Mouse (Mus musculus): ENCODE results near the gene Rap1gds1. TPM values are rescaled to one million over a fixed set of nuclear protein-coding genes. Genes with fewer than 3 reads are reported as not detected.

Gene Rap1gds1
- polyA plus RNA-seq, 1 experiment from 2014 or later, result 50.3 TPM

DNA sequence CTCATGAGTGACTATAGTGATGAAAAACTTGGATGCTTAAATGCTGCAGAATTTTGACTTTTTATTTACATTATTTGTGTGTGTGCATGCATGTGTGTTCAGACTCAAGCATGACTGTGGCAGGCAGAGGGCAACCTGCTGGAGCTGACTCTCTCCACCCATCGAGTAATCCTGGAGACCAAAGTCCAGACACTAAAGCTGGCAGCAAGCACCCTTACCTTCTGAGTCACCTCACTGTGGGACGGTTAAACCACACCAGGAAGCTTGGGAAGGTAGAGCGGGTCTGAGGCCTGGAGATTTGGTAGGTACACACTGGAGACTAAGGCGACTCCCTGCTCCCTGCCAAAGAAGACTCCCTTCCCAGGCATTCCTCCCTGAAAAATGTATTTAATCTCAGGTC, 38.0 kb downstream of the Rap1gds1 start:
- no peak overlapping the region for H3K9ac ChIP-seq (ENCODE audit: low read depth, low read length)
- H3K27me3 ChIP-seq (ENCODE audit: control insufficient read depth, insufficient read depth, low read length), result no peaks in the 10 kb centered on the region
- H3K4me1 ChIP-seq (ENCODE audit: control insufficient read depth, insufficient read depth, low read length), result no peaks in the 10 kb centered on the region
- no peak for ATAC-seq (replicated peaks; ENCODE audit: insufficient number of reproducible peaks, low FRiP score, low TSS enrichment)
- H3K36me3 ChIP-seq (ENCODE audit: control insufficient read depth, insufficient read depth, low read length), result no peaks in the 10 kb centered on the region; the same call in 1 of the 2 replicates
- no peaks in the 10 kb centered on the region for H3K9me3 ChIP-seq (replicated peaks; ENCODE audit: control insufficient read depth, low read length)
- H3K4me3 ChIP-seq (ENCODE audit: low read depth, low read length), result no peak overlapping the region
- H3K27ac ChIP-seq (ENCODE audit: low read depth, low read length), result no peak overlapping the region
- WGBS (ENCODE audit: insufficient replicate concordance), result 89% methylated on average over 4 of the region's 4 CpGs
- H3K4me2 ChIP-seq, result no peak overlapping the region

DNA sequence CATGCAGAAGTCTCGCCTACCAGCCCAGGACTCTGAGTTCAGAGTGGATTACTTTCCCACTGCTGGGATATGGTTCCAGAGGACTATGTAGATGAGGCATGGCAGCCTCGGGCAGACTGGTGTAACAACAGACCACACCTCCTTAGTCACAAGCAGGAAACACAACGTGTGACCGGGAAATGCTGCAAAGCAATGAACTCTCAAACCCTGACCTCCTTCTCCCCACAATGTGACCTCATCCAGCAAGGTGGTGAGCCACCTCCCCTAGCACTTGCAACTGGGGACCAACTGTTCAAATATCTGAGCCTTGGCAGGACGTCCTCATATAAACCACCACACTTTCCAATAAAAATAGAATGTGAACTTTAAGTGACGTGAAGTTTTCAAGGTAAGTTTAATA, 41.8 kb downstream of the Rap1gds1 start:
- H3K36me3 ChIP-seq (ENCODE audit: control insufficient read depth, insufficient read depth, low read length), result no peaks in the 10 kb centered on the region; the same call in 1 of the 2 replicates
- H3K27me3 ChIP-seq (ENCODE audit: control insufficient read depth, insufficient read depth, low read length), result no peaks in the 10 kb centered on the region
- no peaks in the 10 kb centered on the region for H3K4me1 ChIP-seq (ENCODE audit: control insufficient read depth, insufficient read depth, low read length)
- no peak overlapping the region for H3K4me2 ChIP-seq
- no peak for ATAC-seq (replicated peaks; ENCODE audit: insufficient number of reproducible peaks, low FRiP score, low TSS enrichment)
- 82% methylated on average over 6 of the region's 6 CpGs for WGBS (ENCODE audit: insufficient replicate concordance)
- H3K4me3 ChIP-seq (ENCODE audit: low read depth, low read length), result no peak overlapping the region
- H3K9me3 ChIP-seq (replicated peaks; ENCODE audit: control insufficient read depth, low read length), result no peaks in the 10 kb centered on the region
- H3K9ac ChIP-seq (ENCODE audit: low read depth, low read length), result no peak overlapping the region
- H3K27ac ChIP-seq (ENCODE audit: low read depth, low read length), result no peak overlapping the region

DNA sequence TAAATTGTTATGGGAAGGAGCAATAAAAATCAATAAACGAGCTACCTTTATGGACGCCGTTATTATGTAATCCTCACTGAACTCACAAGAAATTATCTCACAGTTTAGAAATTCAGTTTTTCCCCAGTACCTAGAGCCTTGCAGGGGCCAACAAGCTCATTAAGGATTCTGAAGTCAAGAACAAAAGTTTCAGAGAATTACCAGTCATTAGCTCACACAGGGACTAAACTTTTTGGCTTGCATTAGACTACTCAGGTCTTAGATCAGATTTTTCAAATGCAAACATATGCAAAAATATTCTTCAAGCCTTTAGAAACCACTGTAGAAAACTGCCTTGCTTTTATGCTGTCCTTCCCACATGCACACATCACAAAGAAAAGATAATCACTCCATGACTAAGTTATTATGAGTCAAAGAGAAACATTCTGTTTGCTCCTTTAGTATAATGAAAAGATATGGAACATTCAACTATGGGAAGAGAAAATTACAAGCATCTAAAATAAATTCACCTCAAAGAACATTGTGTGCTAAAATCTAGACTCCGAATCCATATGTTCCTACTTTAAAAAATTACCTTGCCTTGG, 44.3 kb downstream of the Rap1gds1 start:
- Histone ChIP-seq H3K36me3 (ENCODE audit: control insufficient read depth, insufficient read depth, low read length) (no peaks in the 10 kb centered on the region; the same call in 1 of the 2 replicates), H3K27ac (ENCODE audit: low read depth, low read length) (no peak overlapping the region), H3K4me3 (ENCODE audit: low read depth, low read length) (no peak overlapping the region), H3K27me3 (ENCODE audit: control insufficient read depth, insufficient read depth, low read length) (no peaks in the 10 kb centered on the region), H3K9me3 (replicated peaks; ENCODE audit: control insufficient read depth, low read length) (no peaks in the 10 kb centered on the region), H3K4me2 (no peak overlapping the region), H3K9ac (ENCODE audit: low read depth, low read length) (no peak overlapping the region), H3K4me1 (ENCODE audit: control insufficient read depth, insufficient read depth, low read length) (no peaks in the 10 kb centered on the region)
- 94% methylated on average over 4 of the region's 4 CpGs for WGBS (ENCODE audit: insufficient replicate concordance)
- no peak for ATAC-seq (replicated peaks; ENCODE audit: insufficient number of reproducible peaks, low FRiP score, low TSS enrichment)

DNA sequence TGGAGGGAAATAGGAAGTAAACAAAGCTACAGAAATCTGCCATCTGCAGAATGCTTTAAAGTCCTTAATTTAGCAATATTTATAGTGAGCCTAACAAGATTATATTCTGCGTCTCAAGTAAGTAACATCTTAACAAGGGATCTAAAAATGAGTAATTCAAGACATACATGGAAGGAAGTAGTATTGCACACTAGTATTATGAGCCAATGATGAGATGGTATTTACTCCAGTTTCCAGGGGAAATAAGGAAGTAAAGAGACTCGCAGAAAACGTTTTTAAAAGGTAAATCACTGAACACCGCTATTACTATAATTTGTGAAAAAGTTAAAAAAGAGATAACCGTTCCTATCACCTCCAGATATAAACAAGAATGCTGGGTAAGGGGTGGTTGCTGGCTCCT, 49.9 kb downstream of the Rap1gds1 start:
- whole genome bisulfite sequencing (ENCODE audit: insufficient replicate concordance), result 84% methylated on average over 5 of the region's 5 CpGs
- H3K4me1 ChIP-seq (ENCODE audit: control insufficient read depth, insufficient read depth, low read length), result peaks cover 4% of the 10 kb centered on the region; the same call in 1 of the 2 replicates
- H3K9ac ChIP-seq (ENCODE audit: low read depth, low read length), result no peak overlapping the region
- H3K36me3 ChIP-seq (ENCODE audit: control insufficient read depth, insufficient read depth, low read length), result no peaks in the 10 kb centered on the region
- no peaks in the 10 kb centered on the region for H3K9me3 ChIP-seq (replicated peaks; ENCODE audit: control insufficient read depth, low read length)
- no peaks in the 10 kb centered on the region for H3K27me3 ChIP-seq (ENCODE audit: control insufficient read depth, insufficient read depth, low read length)
- no peak overlapping the region for H3K27ac ChIP-seq (ENCODE audit: low read depth, low read length)
- no peak overlapping the region for H3K4me2 ChIP-seq
- no peak for ATAC-seq (replicated peaks; ENCODE audit: insufficient number of reproducible peaks, low FRiP score, low TSS enrichment)
- H3K4me3 ChIP-seq (ENCODE audit: low read depth, low read length), result no peak overlapping the region

DNA sequence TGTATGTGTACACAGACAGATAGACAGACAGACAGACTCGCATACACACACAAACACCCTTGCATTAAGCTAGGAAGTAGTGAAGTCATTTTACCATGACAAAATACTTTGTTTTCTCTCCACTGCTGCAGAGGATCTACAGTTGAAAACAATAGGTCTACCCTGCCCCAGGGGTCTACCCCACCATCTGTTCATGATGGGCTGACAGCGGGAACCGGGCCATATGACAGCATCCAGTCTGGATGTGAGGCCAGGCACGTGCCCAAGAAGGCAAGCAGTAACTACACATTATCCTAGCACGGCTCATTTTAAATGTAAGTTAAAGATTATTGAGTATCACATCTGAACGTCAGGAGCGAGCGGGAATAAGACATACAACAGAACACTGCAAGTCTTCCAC, 51.4 kb downstream of the Rap1gds1 start:
- Histone ChIP-seq H3K9me3 (replicated peaks; ENCODE audit: control insufficient read depth, low read length) (no peaks in the 10 kb centered on the region), H3K27ac (ENCODE audit: low read depth, low read length) (no peak overlapping the region), H3K9ac (ENCODE audit: low read depth, low read length) (no peak overlapping the region), H3K36me3 (ENCODE audit: control insufficient read depth, insufficient read depth, low read length) (no peaks in the 10 kb centered on the region), H3K4me2 (no peak overlapping the region), H3K4me3 (ENCODE audit: low read depth, low read length) (no peak overlapping the region), H3K4me1 (ENCODE audit: control insufficient read depth, insufficient read depth, low read length) (peaks cover 4% of the 10 kb centered on the region; the same call in 1 of the 2 replicates), H3K27me3 (ENCODE audit: control insufficient read depth, insufficient read depth, low read length) (no peaks in the 10 kb centered on the region)
- ATAC-seq (replicated peaks; ENCODE audit: insufficient number of reproducible peaks, low FRiP score, low TSS enrichment), result no peak
- WGBS (ENCODE audit: insufficient replicate concordance), result 85% methylated on average over 8 of the region's 8 CpGs

DNA sequence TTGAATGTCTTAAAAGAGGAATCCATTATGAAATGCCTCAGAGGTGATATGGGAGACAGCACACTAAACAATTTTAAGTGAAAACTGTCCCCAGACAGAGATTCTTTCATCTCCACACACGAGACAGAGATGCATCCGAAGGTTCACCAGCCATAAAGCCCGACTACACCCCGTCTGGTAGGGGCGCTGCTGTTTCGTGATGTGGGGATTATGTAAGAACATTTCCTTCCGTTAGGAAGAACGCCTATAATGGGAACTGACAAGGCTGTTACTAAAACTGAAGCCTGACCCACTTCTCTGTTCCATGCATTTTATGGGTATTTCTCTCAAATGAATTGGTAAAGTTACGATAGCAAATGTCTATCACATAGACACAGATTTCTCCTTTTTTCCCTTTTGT, 62.6 kb downstream of the Rap1gds1 start:
- no peak for ATAC-seq (replicated peaks; ENCODE audit: insufficient number of reproducible peaks, low FRiP score, low TSS enrichment)
- Histone ChIP-seq H3K4me1 (ENCODE audit: control insufficient read depth, insufficient read depth, low read length) (no peaks in the 10 kb centered on the region), H3K4me3 (ENCODE audit: low read depth, low read length) (no peak overlapping the region), H3K9ac (ENCODE audit: low read depth, low read length) (no peak overlapping the region), H3K27me3 (ENCODE audit: control insufficient read depth, insufficient read depth, low read length) (no peaks in the 10 kb centered on the region), H3K4me2 (no peak overlapping the region), H3K9me3 (replicated peaks; ENCODE audit: control insufficient read depth, low read length) (no peaks in the 10 kb centered on the region), H3K36me3 (ENCODE audit: control insufficient read depth, insufficient read depth, low read length) (no peaks in the 10 kb centered on the region; the same call in 1 of the 2 replicates), H3K27ac (ENCODE audit: low read depth, low read length) (no peak overlapping the region)
- 84% methylated on average over 9 of the region's 9 CpGs for WGBS (ENCODE audit: insufficient replicate concordance)

DNA sequence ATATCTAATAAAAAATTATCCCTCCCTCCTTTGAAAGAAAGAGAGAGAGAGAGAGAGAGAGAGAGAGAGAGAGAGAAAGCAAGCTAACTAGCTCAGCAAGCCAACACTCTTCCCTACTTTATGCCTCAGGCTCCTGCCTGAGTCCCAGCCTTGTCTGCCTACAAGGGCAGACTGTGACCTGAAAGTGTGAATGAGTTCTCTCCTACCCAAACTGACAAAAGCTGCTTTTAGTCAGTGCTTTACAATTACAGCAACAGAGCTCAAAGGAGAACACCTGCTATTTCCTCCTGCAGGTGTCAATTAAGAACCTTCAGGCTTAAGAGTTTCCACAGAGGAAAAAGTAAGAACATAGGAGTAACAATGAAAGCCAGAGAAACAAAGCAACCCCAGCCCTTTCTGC, 69.3 kb downstream of the Rap1gds1 start:
- Histone ChIP-seq H3K36me3 (ENCODE audit: control insufficient read depth, insufficient read depth, low read length) (no peaks in the 10 kb centered on the region; the same call in 1 of the 2 replicates), H3K9ac (ENCODE audit: low read depth, low read length) (no peak overlapping the region), H3K4me3 (ENCODE audit: low read depth, low read length) (no peak overlapping the region), H3K4me1 (ENCODE audit: control insufficient read depth, insufficient read depth, low read length) (no peaks in the 10 kb centered on the region), H3K27ac (ENCODE audit: low read depth, low read length) (no peak overlapping the region), H3K27me3 (ENCODE audit: control insufficient read depth, insufficient read depth, low read length) (no peaks in the 10 kb centered on the region), H3K4me2 (no peak overlapping the region), H3K9me3 (replicated peaks; ENCODE audit: control insufficient read depth, low read length) (no peaks in the 10 kb centered on the region)
- no peak for ATAC-seq (replicated peaks; ENCODE audit: insufficient number of reproducible peaks, low FRiP score, low TSS enrichment)

DNA sequence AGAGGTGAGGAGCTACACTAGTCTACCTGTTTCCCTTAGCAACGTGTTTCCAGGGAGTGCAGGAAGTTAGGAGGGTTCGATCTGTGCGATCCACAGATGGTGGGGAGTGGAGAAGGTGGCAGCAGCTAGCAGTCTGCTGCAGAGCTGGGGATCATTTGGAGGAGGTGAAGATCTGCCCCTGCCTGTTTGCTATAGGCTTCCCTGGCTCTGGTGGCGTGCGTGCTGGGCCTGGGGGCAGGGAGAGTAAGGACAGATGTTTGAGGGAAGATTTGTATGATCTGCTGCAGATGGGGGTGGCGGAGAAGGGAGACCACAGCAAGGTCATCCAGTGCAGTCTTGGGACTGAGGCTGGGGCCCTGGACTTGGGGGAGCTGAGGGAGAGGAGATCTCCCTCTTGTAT, 72.2 kb downstream of the Rap1gds1 start:
- Histone ChIP-seq H3K36me3 (ENCODE audit: control insufficient read depth, insufficient read depth, low read length) (peaks cover under 1% of the 10 kb centered on the region), H3K9ac (ENCODE audit: low read depth, low read length) (no peak overlapping the region), H3K9me3 (replicated peaks; ENCODE audit: control insufficient read depth, low read length) (no peaks in the 10 kb centered on the region), H3K27me3 (ENCODE audit: control insufficient read depth, insufficient read depth, low read length) (no peaks in the 10 kb centered on the region), H3K4me3 (ENCODE audit: low read depth, low read length) (no peak overlapping the region), H3K4me1 (ENCODE audit: control insufficient read depth, insufficient read depth, low read length) (no peaks in the 10 kb centered on the region), H3K27ac (ENCODE audit: low read depth, low read length) (no peak overlapping the region), H3K4me2 (no peak overlapping the region)
- no peak for ATAC-seq (replicated peaks; ENCODE audit: insufficient number of reproducible peaks, low FRiP score, low TSS enrichment)
- 82% methylated on average over 6 of the region's 6 CpGs for WGBS (ENCODE audit: insufficient replicate concordance)

DNA sequence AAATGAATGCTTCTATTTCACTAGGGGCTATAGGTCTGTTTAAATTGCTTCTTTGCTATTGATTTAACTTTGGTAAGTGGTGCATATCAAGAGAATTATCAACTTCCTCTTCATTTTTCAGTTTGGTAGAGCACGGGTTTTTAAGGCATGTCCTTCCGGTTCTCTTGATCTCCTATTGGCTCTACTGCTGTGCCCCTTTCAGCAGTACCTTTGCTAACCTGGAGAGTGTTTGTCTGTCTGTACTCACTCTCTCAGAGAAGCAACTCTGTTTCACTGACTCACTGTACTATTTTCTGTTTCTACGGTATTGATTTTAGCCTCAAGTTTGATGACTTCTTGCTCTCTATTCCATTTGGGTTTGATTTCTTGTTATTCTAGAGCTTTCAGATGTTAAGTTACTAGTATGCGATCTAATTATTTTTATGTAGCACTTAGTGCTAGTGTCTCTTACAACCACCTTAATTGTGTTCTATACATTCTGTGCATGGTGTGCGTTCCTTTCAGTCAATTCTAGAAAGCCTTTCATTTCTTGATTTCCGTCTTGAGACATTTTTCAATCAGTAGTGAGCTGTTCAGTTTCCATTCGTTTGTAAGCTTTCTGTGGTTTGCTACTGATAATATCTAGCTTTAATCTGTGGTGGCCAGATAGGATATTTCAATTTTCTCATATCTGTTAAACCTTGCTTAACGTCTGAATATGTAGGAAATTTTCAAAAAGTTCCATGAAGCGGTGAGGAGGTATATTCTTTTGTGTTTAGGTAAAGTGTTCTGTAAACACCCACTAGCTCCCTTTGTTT, 74.7 kb downstream of the Rap1gds1 start:
- H3K27me3 ChIP-seq (ENCODE audit: control insufficient read depth, insufficient read depth, low read length), result no peaks in the 10 kb centered on the region
- H3K4me1 ChIP-seq (ENCODE audit: control insufficient read depth, insufficient read depth, low read length), result no peaks in the 10 kb centered on the region
- no peaks in the 10 kb centered on the region for H3K9me3 ChIP-seq (replicated peaks; ENCODE audit: control insufficient read depth, low read length)
- no peak for ATAC-seq (replicated peaks; ENCODE audit: insufficient number of reproducible peaks, low FRiP score, low TSS enrichment)
- H3K9ac ChIP-seq (ENCODE audit: low read depth, low read length), result no peak overlapping the region
- no peak overlapping the region for H3K4me2 ChIP-seq
- H3K36me3 ChIP-seq (ENCODE audit: control insufficient read depth, insufficient read depth, low read length), result peaks cover 15% of the 10 kb centered on the region
- WGBS (ENCODE audit: insufficient replicate concordance), result 88% methylated on average over 9 of the region's 9 CpGs
- H3K4me3 ChIP-seq (ENCODE audit: low read depth, low read length), result no peak overlapping the region
- no peak overlapping the region for H3K27ac ChIP-seq (ENCODE audit: low read depth, low read length)

Measured in heart, embryonic 11.5 days (tissue).